16 mouse cellular contexts compared by ENCODE assay signal in the genomic region with DNA sequence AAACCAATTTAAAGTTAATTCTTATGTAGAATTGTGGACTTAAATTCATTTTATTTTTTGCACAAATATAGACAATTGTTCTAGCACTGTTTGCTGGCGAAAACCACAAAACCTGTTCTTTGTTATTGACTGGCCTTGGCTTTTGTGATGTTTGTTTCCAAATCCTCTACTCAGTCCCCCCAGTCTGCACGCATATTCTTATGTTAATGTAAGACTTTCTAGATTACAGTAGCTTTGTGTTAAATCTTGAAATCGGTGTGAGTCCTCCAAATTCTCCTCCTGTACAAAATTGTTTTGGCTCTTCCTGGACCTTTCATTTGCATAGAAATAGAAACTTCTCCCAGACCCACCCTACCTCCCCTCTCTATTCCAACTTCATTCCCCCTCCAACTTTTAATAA.
"Had no signal": no experiment of that assay in that cellular context is flagged by ENCODE, and none has a peak within 500 bp of the region (broad histone marks: within the 10 kb centered on the region; RNA-seq: fewer than 3 reads in every experiment).

No protein-coding gene starts in this region.

- H3K9ac ChIP-seq: heart, embryonic 13.5 days; heart, embryonic 15.5 days; hindbrain, embryonic 13.5 days; hindbrain, embryonic 15.5 days; intestine, embryonic 15.5 days; limb, embryonic 13.5 days; limb, embryonic 15.5 days; liver, embryonic 12.5 days; liver, embryonic 14.5 days had no signal

- H3K9me3 ChIP-seq: heart, embryonic 15.5 days; hindbrain, embryonic 13.5 days; hindbrain, embryonic 15.5 days; intestine, embryonic 15.5 days; limb, embryonic 13.5 days; limb, embryonic 15.5 days; liver, embryonic 12.5 days had no signal

- H3K27me3 ChIP-seq: heart, embryonic 13.5 days; heart, embryonic 15.5 days; hindbrain, embryonic 13.5 days; hindbrain, embryonic 15.5 days; intestine, embryonic 15.5 days; limb, embryonic 13.5 days; limb, embryonic 15.5 days; liver, embryonic 12.5 days had no signal

- DNase-seq: gastrocnemius, postnatal 36 days; kidney, adult 18-20 months had no signal

- H3K4me3 ChIP-seq: gastrocnemius, adult 2 months; heart, adult 2 months; heart, embryonic 13.5 days; heart, embryonic 15.5 days; hindbrain, embryonic 13.5 days; hindbrain, embryonic 15.5 days; intestine, embryonic 15.5 days; layer of hippocampus, adult 2 months; left cerebral cortex, adult 2 months; limb, embryonic 13.5 days; limb, embryonic 15.5 days; liver, embryonic 12.5 days had no signal

- H3K36me3 ChIP-seq: heart, embryonic 13.5 days; heart, embryonic 15.5 days; intestine, embryonic 15.5 days; limb, embryonic 13.5 days; limb, embryonic 15.5 days; liver, embryonic 12.5 days had no signal

- H3K27ac ChIP-seq: gastrocnemius, adult 2 months; heart, adult 2 months; heart, embryonic 13.5 days; heart, embryonic 15.5 days; hindbrain, embryonic 13.5 days; hindbrain, embryonic 15.5 days; hindbrain, postnatal 0 days; intestine, embryonic 15.5 days; layer of hippocampus, adult 2 months; left cerebral cortex, adult 2 months; limb, embryonic 13.5 days; limb, embryonic 15.5 days; liver, embryonic 12.5 days; liver, embryonic 14.5 days had no signal

- H3K4me1 ChIP-seq: heart, embryonic 13.5 days; heart, embryonic 15.5 days; hindbrain, embryonic 13.5 days; hindbrain, embryonic 15.5 days; intestine, embryonic 15.5 days; limb, embryonic 13.5 days; limb, embryonic 15.5 days; liver, embryonic 12.5 days had no signal
